Mouse (Mus musculus) embryonic facial prominence, embryonic 10.5 days (tissue): ENCODE data around the gene Gnaq. TPM values are rescaled to one million over a fixed set of nuclear protein-coding genes. Genes with fewer than 3 reads are reported as not detected.

Experiments used
- DNase-seq: peaks from one replicate; pipeline ENCODE4 v3.0.0-alpha.2; 2017; ENCODE audit warnings: low spot score
- H3K27ac ChIP-seq: fragments of 300-500 bp; sonication (generic); replicated peaks from 2 replicates; pipeline ENCODE4 v1.5.1; 2016; ENCODE audit warnings: mild to moderate bottlenecking
- H3K27me3 ChIP-seq: fragments of 300-500 bp; sonication (generic); replicated peaks from 2 replicates; pipeline ENCODE4 v1.6.1; 2016; ENCODE audit warnings: low read depth, mild to moderate bottlenecking; ENCODE audit not compliant: poor library complexity, severe bottlenecking
- H3K36me3 ChIP-seq: fragments of 300-500 bp; sonication (generic); replicated peaks from 2 replicates; pipeline ENCODE4 v1.6.1; 2016; ENCODE audit warnings: mild to moderate bottlenecking, moderate library complexity
- H3K4me1 ChIP-seq: fragments of 300-500 bp; sonication (generic); 2 replicates; pipeline ENCODE4 v1.6.1; 2016
- H3K4me3 ChIP-seq: fragments of 300-500 bp; sonication (generic); 2 replicates; pipeline ENCODE4 v1.5.1; 2016; ENCODE audit warnings: mild to moderate bottlenecking, moderate library complexity
- H3K9me3 ChIP-seq: fragments of 300-500 bp; sonication (generic); 2 replicates; pipeline ENCODE4 v1.6.1; 2016; ENCODE audit warnings: mild to moderate bottlenecking
- WGBS: fragments of 180-500 bp; shearing (Covaris S2); methylation state at CpG from one replicate; pipeline ENCODE4 v1.1.7; 2016; 5-methylcytosine and 5-hydroxymethylcytosine counted together
- microRNA-seq: library from miRNA; unstranded; fragments of <30 nt; microRNA quantifications from one replicate; pipeline ENCODE4, GENCODE M21; 2017
- polyA plus RNA-seq: library from polyadenylated mRNA; unstranded; fragments of >200 nt; fragmentation: Nextera tagmentation; extraction: Ambion mirVana; gene quantifications from 2 replicates; pipeline ENCODE4 v1.2.1, GENCODE M21; 2016

The Gnaq gene
- polyA plus RNA-seq, 1 experiment from 2014 or later = 20.2 TPM

DNA sequence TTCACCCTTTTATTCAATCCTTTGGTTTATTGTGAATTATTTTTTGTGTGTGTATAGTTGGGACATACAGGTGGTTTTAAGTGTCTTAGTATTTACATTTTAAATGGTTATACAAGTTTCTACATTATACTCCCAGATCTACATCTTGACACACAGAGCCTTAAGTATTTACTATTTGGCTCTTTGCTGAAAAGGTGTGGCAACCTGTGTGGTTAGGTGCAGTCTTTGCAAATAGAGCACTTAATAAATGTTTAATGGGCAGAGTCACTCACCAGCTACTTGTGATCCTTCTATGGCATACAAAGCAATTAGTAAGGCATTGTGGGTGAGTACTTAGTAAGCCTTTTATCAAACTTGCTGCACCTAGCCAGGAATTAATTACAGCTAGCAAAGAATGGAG is 278.7 kb downstream of the Gnaq start:
- Histone ChIP-seq H3K36me3 (no peaks in the 10 kb centered on the region), H3K9me3 (no peaks in the 10 kb centered on the region), H3K4me1 (no peaks in the 10 kb centered on the region), H3K27me3 (no peaks in the 10 kb centered on the region), H3K27ac (no peak overlapping the region), H3K4me3 (no peak overlapping the region)
- DNase-seq = no peak

DNA sequence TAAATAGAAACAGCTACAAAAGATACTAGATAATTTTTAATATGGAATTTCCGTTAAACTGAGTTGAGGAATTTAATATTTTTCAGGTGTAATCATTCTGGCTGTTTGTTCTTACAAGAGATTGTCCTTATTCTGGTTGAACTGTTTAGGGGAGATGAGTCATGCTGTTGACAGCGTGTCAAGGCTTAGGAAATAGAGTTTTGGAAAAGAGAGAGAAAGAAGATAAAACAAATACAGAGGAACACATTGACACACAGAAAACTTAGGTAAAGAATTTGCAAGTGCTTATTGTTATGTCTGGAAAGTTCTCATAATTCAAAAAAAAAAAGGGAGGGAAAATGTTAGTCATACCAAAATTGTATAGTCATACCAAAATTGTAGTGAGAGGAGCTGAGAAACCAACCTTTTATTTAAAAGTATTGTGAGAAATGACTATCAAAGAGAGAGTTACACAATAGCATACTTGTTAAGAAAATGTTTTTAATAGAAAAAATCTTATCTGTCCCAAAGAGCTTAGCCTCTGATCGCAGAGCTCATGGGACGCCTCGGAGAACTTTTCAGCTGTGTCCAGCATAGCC is 285.5 kb downstream of the Gnaq start:
- Histone ChIP-seq H3K27ac (no peak overlapping the region), H3K4me1 (no peaks in the 10 kb centered on the region), H3K27me3 (no peaks in the 10 kb centered on the region), H3K4me3 (no peak overlapping the region), H3K9me3 (no peaks in the 10 kb centered on the region), H3K36me3 (no peaks in the 10 kb centered on the region)
- WGBS = 89% methylated on average over 5 of the region's 5 CpGs
- no peak for DNase-seq

DNA sequence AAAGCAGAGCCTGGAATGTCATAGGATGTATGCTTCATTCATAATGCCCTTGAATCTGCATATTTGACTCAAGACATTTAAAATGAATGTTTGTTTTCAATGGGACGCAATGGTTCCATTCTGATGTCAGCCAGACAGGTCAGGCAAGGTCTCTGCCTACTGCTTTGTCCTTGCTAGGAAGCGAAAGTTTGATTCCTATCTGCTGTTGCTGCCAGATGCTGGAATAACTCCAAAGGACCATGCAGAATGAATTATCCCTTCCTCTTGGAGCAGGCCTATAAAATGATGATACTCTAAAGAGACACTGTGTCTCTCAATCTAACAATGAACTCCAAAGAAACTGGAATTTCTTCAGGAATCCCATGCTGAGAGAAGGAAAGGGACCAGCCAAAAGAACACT is 293.0 kb downstream of the Gnaq start:
- Histone ChIP-seq H3K36me3 (0 out of 2 replicates have a peak, but pooled peaks cover 5% of the 10 kb centered on the region), H3K9me3 (peaks cover 9% of the 10 kb centered on the region), H3K27ac (no peak overlapping the region), H3K4me3 (no peak overlapping the region), H3K4me1 (no peaks in the 10 kb centered on the region), H3K27me3 (no peaks in the 10 kb centered on the region)
- WGBS = 87% methylated on average over 2 of the region's 2 CpGs
- DNase-seq = no peak

DNA sequence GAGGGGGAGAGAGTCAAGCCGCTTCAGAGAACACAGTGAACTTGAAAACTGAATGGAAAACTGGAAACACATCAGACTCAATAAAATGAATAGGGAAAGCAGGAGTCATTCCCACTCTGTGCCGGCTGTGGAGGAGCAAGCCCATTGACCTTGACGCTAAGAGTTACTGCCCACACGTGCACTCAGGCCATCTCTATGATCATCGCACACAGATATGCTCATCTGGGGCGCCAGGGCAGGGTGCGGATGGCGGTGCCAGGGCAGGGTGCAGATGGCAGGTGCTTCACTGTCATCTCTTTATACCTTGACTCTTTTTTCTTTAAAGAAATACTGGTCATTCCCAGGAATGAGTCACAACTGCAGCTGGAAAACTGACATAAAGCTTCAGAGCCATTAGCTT is 298.7 kb downstream of the Gnaq start:
- H3K9me3 ChIP-seq = peaks cover 9% of the 10 kb centered on the region
- H3K27me3 ChIP-seq = peaks cover 34% of the 10 kb centered on the region
- no peak for DNase-seq
- peaks cover 15% of the 10 kb centered on the region for H3K4me1 ChIP-seq
- WGBS = 87% methylated on average over 8 of the region's 8 CpGs
- no peak overlapping the region for H3K4me3 ChIP-seq
- H3K36me3 ChIP-seq = 0 out of 2 replicates have a peak, but pooled peaks cover 5% of the 10 kb centered on the region
- H3K27ac ChIP-seq = no peak overlapping the region

GRCm38 (mm10) chr19:16434879-16435278 is 302.2 kb downstream of the Gnaq start:
- Histone ChIP-seq H3K9me3 (no peaks in the 10 kb centered on the region), H3K27me3 (peaks cover 70% of the 10 kb centered on the region), H3K4me1 (peaks cover 43% of the 10 kb centered on the region), H3K36me3 (no peaks in the 10 kb centered on the region), H3K27ac (no peak overlapping the region), H3K4me3 (peak overlapping the region; percentile 56)
- WGBS = 25% methylated on average over 9 of the region's 9 CpGs
- DNase-seq = no peak

DNA sequence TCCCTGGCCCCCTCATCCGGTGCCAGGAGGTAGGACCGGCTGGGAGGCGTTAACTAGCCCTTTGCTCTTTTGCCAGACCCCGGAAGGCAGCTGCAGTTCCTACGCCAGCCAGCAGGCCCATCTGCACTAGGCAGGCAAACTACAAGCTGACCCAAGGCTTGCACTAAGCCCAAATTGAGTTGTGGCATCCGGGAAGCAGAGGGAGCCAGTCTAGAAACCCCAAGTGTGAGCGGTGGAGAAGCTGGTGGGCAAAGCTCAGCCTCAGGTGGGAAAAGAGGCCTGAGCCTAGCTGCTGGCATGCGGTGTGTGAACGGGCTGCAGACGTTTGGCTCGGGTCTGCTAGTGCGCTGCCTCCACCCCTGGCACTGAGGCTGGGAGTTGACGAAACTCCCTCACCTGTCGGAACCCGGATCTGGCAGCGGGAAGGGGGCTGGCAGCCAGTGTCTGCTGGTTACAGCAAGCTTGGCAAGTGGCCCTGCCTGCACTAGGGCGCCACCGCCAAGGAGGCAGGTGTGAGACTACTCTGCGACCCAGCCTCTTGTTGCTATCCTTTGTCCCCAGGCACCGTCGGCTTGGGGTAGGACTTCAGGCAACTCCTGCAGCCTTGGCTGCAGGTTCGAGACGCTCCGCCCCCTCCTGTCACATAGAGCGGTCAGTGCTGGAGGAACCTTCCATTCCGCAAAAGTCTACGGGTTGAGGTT is 303.1 kb downstream of the Gnaq start, which contains the start of gene Gna14:
Gene Gna14 (plus strand): TSS at position 232 of the 701 bp plus-strand sequence.
- Histone ChIP-seq H3K27me3 (peaks cover 73% of the 10 kb centered on the region), H3K27ac (peak within 1 kb of the TSS; percentile 55), H3K9me3 (no peaks in the 10 kb centered on the region), H3K36me3 (no peaks in the 10 kb centered on the region), H3K4me3 (peak within 1 kb of the TSS; percentile 56), H3K4me1 (peaks cover 51% of the 10 kb centered on the region)
- DNase-seq = peak; percentile 82
- WGBS = under 1% methylated on average over 27 of the region's 27 CpGs

- 2% methylated on average over 61 of the region's 61 CpGs for WGBS
- Histone ChIP-seq H3K4me3 (peak overlapping the region; percentile 56), H3K27me3 (peaks cover 73% of the 10 kb centered on the region), H3K27ac (peak overlapping the region; percentile 55), H3K4me1 (peaks cover 51% of the 10 kb centered on the region), H3K36me3 (no peaks in the 10 kb centered on the region), H3K9me3 (no peaks in the 10 kb centered on the region)
- peak; percentile 56 for DNase-seq
Measured at GRCm38 (mm10) chr19:16436335-16437169, 303.9 kb downstream of the Gnaq start.

Small RNA genes within 50 kb of the gene (microRNA-seq; reads per million reads assigned to microRNA genes)
- not detected for gene Mir496b

Other genes starting within 250 kb of the Gnaq start
- gene Psat1, start 185.5 kb upstream of the Gnaq start, polyA plus RNA-seq = 116 and 135 TPM in 2 replicates
- 61.6 and 61.8 TPM in 2 replicates for gene Cep78, start 147.8 kb upstream of the Gnaq start, polyA plus RNA-seq